Mouse (Mus musculus) kidney, embryonic 15.5 days (tissue): Measurements from ENCODE around the gene Pacs2. TPM values are rescaled to one million over a fixed set of nuclear protein-coding genes. Genes with fewer than 3 reads are reported as not detected.

Experiments used
- ATAC-seq: fragments of 200-750 bp; cut with Nextera tagmentation; replicated peaks from 2 replicates; pipeline ENCODE4 v1.8.0; 2017; ENCODE audit warnings: moderate TSS enrichment; ENCODE audit not compliant: low FRiP score
- H3K27ac ChIP-seq: fragments of 300-500 bp; sonication (generic); 2 replicates; pipeline ENCODE4 v1.5.1; 2015; ENCODE audit warnings: mild to moderate bottlenecking, inconsistent platforms
- H3K27me3 ChIP-seq: fragments of 300-500 bp; sonication (generic); 2 replicates; pipeline ENCODE4 v1.6.1; 2015; ENCODE audit warnings: inconsistent platforms
- H3K36me3 ChIP-seq: fragments of 300-500 bp; sonication (generic); 2 replicates; pipeline ENCODE4 v1.6.1; 2015; ENCODE audit warnings: inconsistent platforms
- H3K4me1 ChIP-seq: fragments of 300-500 bp; sonication (generic); 2 replicates; pipeline ENCODE4 v1.6.1; 2015; ENCODE audit warnings: inconsistent platforms
- H3K4me2 ChIP-seq: fragments of 300-500 bp; sonication (generic); 2 replicates; pipeline ENCODE4 v1.6.1; 2015; ENCODE audit warnings: moderate library complexity, mild to moderate bottlenecking, inconsistent platforms
- H3K4me3 ChIP-seq: fragments of 300-500 bp; sonication (generic); replicated peaks from 2 replicates; pipeline ENCODE4 v1.5.1; 2015; ENCODE audit warnings: mild to moderate bottlenecking, inconsistent platforms
- H3K9ac ChIP-seq: fragments of 300-500 bp; sonication (generic); 2 replicates; pipeline ENCODE4 v1.6.1; 2015; ENCODE audit warnings: mild to moderate bottlenecking, inconsistent platforms
- H3K9me3 ChIP-seq: fragments of 300-500 bp; sonication (generic); replicated peaks from 2 replicates; pipeline ENCODE4 v1.6.1; 2016; ENCODE audit warnings: inconsistent platforms
- WGBS: fragments of 180-500 bp; shearing (Covaris S2); methylation state at CpG from one replicate; pipeline ENCODE4 v1.1.7; 2015; ENCODE audit warnings: mixed read lengths; 5-methylcytosine and 5-hydroxymethylcytosine counted together
- microRNA-seq: library from miRNA; unstranded; fragments of <30 nt; microRNA quantifications from one replicate; pipeline ENCODE4, GENCODE M21; 2016
- polyA plus RNA-seq: library from polyadenylated mRNA; unstranded; fragments of >200 nt; fragmentation: Nextera tagmentation; extraction: Ambion mirVana; gene quantifications from 2 replicates; pipeline ENCODE4 v1.2.1, GENCODE M21; 2015

Gene Pacs2
- polyA plus RNA-seq, 1 experiment from 2014 or later: 14.3 TPM

DNA sequence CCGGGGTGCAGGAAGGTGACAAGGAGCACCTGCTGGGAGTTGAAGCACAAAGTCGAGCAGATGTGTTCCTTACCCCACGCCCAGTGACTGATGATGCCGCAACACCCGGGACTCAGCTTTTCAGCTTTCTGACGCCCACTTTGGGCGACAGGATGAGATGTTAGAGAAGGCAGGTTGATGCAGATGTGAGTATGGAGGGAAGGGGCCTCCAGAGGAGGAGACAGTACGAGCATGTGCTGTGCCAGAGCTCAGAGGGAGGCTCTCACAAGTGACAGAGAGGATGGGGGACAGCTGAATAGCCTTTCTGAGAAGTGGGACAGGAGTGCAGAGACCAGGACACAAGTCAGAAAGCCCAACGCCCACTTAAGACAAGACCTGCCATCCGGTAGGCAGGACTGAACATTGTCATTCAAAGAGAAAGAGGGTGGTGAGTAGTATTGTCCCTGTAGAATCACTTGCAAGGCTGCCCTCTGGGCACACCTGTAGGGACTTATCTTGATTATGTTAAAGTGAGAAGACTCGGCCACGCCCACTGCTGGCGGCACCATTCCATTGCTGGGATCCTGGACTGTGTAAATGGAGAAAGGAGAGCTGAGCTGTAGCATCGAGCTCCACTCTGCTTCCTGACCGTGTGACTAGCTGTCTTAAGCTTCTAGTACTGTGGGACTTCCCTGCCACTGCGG is 100.7 kb downstream of the Pacs2 start:
- Histone ChIP-seq H3K4me3 (no peak overlapping the region), H3K9ac (no peak overlapping the region), H3K9me3 (no peaks in the 10 kb centered on the region), H3K4me2 (no peak overlapping the region), H3K27me3 (no peaks in the 10 kb centered on the region), H3K36me3 (peaks cover 75% of the 10 kb centered on the region), H3K4me1 (no peaks in the 10 kb centered on the region), H3K27ac (no peak overlapping the region)
- no peak for ATAC-seq
- 84% methylated on average over 16 of the region's 16 CpGs for WGBS

DNA sequence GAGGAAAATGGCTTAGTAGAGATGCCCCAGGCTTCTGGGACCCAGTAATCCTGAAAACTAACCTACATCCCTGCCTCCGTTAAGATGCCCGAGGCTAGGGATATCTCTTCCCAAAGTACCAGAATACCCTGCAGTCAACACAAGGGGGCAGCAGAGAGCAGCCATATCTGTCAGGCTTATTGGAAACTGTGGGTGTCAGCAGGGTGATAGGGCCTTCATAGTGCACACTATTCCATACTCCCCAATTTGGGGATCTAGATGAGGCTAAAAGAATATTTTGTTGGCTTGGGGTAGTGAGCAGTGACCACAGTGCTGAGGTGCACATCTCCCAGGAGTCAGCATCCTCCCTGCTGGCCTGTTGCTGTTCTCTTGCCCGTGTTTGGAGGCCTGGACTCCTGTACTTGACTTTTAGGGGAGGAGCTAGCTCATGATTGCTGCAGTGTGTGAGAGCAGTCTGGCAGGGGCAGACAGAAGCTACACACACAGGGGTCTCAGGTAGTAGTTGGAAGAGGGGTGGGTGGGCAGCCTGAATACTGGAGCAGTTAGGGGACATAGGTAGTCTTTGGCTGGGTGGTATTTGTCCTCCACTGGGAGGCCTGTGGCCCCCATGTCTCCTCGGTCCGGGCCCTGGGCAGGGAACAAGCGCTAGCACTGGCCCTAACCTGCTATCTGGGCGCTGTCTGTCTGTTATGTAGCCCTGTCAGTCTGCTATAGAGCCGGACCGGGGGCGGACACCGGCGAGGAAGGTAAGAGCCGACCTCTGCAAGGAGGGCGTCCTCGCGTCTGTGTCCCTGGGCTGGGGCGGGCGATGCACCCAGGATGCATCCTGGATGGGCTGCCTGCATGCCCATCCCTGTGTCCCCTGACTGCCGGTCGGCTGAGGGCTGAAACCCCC is 105.5 kb downstream of the Pacs2 start:
- peak; percentile 40 for ATAC-seq
- peaks cover 94% of the 10 kb centered on the region for H3K36me3 ChIP-seq
- no peaks in the 10 kb centered on the region for H3K27me3 ChIP-seq
- no peaks in the 10 kb centered on the region for H3K9me3 ChIP-seq
- no peak overlapping the region for H3K4me3 ChIP-seq
- H3K4me1 ChIP-seq: no peaks in the 10 kb centered on the region
- H3K4me2 ChIP-seq: no peak overlapping the region
- no peak overlapping the region for H3K9ac ChIP-seq
- H3K27ac ChIP-seq: no peak overlapping the region
- WGBS: 86% methylated on average over 20 of the region's 20 CpGs

Small RNA genes lying within 50 kb of the gene (microRNA-seq; reads per million reads assigned to microRNA genes)
- gene Gm44471: not detected

Other genes with a start within 250 kb of the Pacs2 start
- gene Ahnak2, start 211.9 kb upstream of the Pacs2 start, polyA plus RNA-seq: 1.0 and 1.8 TPM in 2 replicates
- 11.2 and 11.9 TPM in 2 replicates for gene Clba1, start 205.6 kb upstream of the Pacs2 start, polyA plus RNA-seq
- 113 and 122 TPM in 2 replicates for gene Cdca4, start 185.1 kb upstream of the Pacs2 start, polyA plus RNA-seq
- gene Gpr132, start 146.3 kb upstream of the Pacs2 start, polyA plus RNA-seq: 0.12 and 0.14 TPM in 2 replicates
- 3.0 and 3.5 TPM in 2 replicates for gene Jag2, start 84.7 kb upstream of the Pacs2 start, polyA plus RNA-seq
- 87.5 and 88.5 TPM in 2 replicates for gene Nudt14, start 72.4 kb upstream of the Pacs2 start, polyA plus RNA-seq
- gene Btbd6, start 38.0 kb upstream of the Pacs2 start, polyA plus RNA-seq: 24.7 and 25.3 TPM in 2 replicates
- 62.4 and 70.4 TPM in 2 replicates for gene Brf1, start 13.8 kb upstream of the Pacs2 start, polyA plus RNA-seq
- gene Tex22, start 60.0 kb downstream of the Pacs2 start, polyA plus RNA-seq: 0.80 TPM in 1 of 2 replicates, not detected in the other
- 16.0 and 16.3 TPM in 2 replicates for gene Mta1, start 83.8 kb downstream of the Pacs2 start, polyA plus RNA-seq
- 203 and 210 TPM in 2 replicates for gene Crip2, start 125.7 kb downstream of the Pacs2 start, polyA plus RNA-seq
- gene Crip1, start 131.8 kb downstream of the Pacs2 start, polyA plus RNA-seq: 309 and 310 TPM in 2 replicates
- 40.2 and 42.0 TPM in 2 replicates for gene Tedc1, start 141.9 kb downstream of the Pacs2 start, polyA plus RNA-seq
- gene Tmem121, start 171.4 kb downstream of the Pacs2 start, polyA plus RNA-seq: 9.5 and 10.5 TPM in 2 replicates